Mouse (Mus musculus) midbrain, embryonic 15.5 days (tissue): ENCODE measurements around the gene Wdr4. TPM values are rescaled to one million over a fixed set of nuclear protein-coding genes. Genes with fewer than 3 reads are reported as not detected.

Source experiments
- ATAC-seq: fragments of 200-750 bp; cut with Nextera tagmentation; replicated peaks from 2 replicates; pipeline ENCODE4 v1.8.0; 2017; ENCODE audit warnings: moderate TSS enrichment
- H3K27ac ChIP-seq: fragments of 300-500 bp; sonication (generic); 2 replicates; pipeline ENCODE4 v1.5.1; 2015; ENCODE audit warnings: mild to moderate bottlenecking, inconsistent platforms
- H3K27me3 ChIP-seq: fragments of 300-500 bp; sonication (generic); replicated peaks from 2 replicates; pipeline ENCODE4 v1.6.1; 2015; ENCODE audit warnings: inconsistent platforms
- H3K36me3 ChIP-seq: fragments of 300-500 bp; sonication (generic); replicated peaks from 2 replicates; pipeline ENCODE4 v1.6.1; 2015; ENCODE audit warnings: inconsistent platforms
- H3K4me1 ChIP-seq: fragments of 300-500 bp; sonication (generic); 2 replicates; pipeline ENCODE4 v1.6.1; 2015; ENCODE audit warnings: inconsistent platforms
- H3K4me2 ChIP-seq: fragments of 300-500 bp; sonication (generic); 2 replicates; pipeline ENCODE4 v1.6.1; 2015; ENCODE audit warnings: inconsistent platforms, mild to moderate bottlenecking, moderate library complexity
- H3K4me3 ChIP-seq: fragments of 300-500 bp; sonication (generic); 2 replicates; pipeline ENCODE4 v1.5.1; 2015; ENCODE audit warnings: mild to moderate bottlenecking, inconsistent platforms
- H3K9ac ChIP-seq: fragments of 300-500 bp; sonication (generic); 2 replicates; pipeline ENCODE4 v1.6.1; 2015; ENCODE audit warnings: mild to moderate bottlenecking, inconsistent platforms
- H3K9me3 ChIP-seq: fragments of 300-500 bp; sonication (generic); 2 replicates; pipeline ENCODE4 v1.6.1; 2016; ENCODE audit warnings: inconsistent platforms
- WGBS: fragments of 180-500 bp; shearing (Covaris S2); methylation state at CpG from one replicate; pipeline ENCODE4 v1.1.7; 2015; ENCODE audit warnings: mixed read lengths; 5-methylcytosine and 5-hydroxymethylcytosine counted together
- microRNA-seq: library from miRNA; unstranded; fragments of <30 nt; microRNA quantifications from one replicate; pipeline ENCODE4, GENCODE M21; 2016
- polyA plus RNA-seq: library from polyadenylated mRNA; unstranded; fragments of >200 nt; fragmentation: Nextera tagmentation; extraction: Ambion mirVana; gene quantifications from 2 replicates; pipeline ENCODE4 v1.2.1, GENCODE M21; 2015

The Wdr4 gene
- polyA plus RNA-seq, 1 experiment from 2014 or later: 45.3 TPM

- no peak overlapping the region for H3K27ac ChIP-seq
- no peaks in the 10 kb centered on the region for H3K36me3 ChIP-seq
- no peak overlapping the region for H3K4me3 ChIP-seq
- no peaks in the 10 kb centered on the region for H3K9me3 ChIP-seq
- H3K27me3 ChIP-seq: no peaks in the 10 kb centered on the region
- no peak for ATAC-seq
- H3K9ac ChIP-seq: no peak overlapping the region
- 88% methylated on average over 2 of the region's 2 CpGs for WGBS
- H3K4me2 ChIP-seq: no peak overlapping the region
- peaks cover 15% of the 10 kb centered on the region for H3K4me1 ChIP-seq
Observed at GRCm38 (mm10) chr17:31452816-31453215, 67.0 kb downstream of the Wdr4 start.

- no peaks in the 10 kb centered on the region; the same call in 1 of the 2 replicates for H3K36me3 ChIP-seq
- H3K4me2 ChIP-seq: no peak overlapping the region
- no peak overlapping the region for H3K4me3 ChIP-seq
- H3K9me3 ChIP-seq: no peaks in the 10 kb centered on the region
- H3K27ac ChIP-seq: peak overlapping the region; percentile 68
- no peak overlapping the region for H3K9ac ChIP-seq
- peaks cover 15% of the 10 kb centered on the region for H3K4me1 ChIP-seq
- peak; percentile 73; the same call in 1 of the 2 replicates for ATAC-seq
- 34% methylated on average over 8 of the region's 8 CpGs for WGBS
- H3K27me3 ChIP-seq: no peaks in the 10 kb centered on the region
Observed at GRCm38 (mm10) chr17:31451179-31451708, 68.5 kb downstream of the Wdr4 start.

GRCm38 (mm10) chr17:31450206-31450605 lies 69.6 kb downstream of the Wdr4 start:
- WGBS: 75% methylated on average over 3 of the region's 3 CpGs
- no peaks in the 10 kb centered on the region; the same call in 1 of the 2 replicates for H3K36me3 ChIP-seq
- H3K9me3 ChIP-seq: no peaks in the 10 kb centered on the region
- peaks cover 15% of the 10 kb centered on the region for H3K4me1 ChIP-seq
- no peak overlapping the region for H3K9ac ChIP-seq
- H3K4me2 ChIP-seq: no peak overlapping the region
- H3K27ac ChIP-seq: peak overlapping the region; percentile 68; the same call in 1 of the 2 replicates
- no peak for ATAC-seq
- H3K27me3 ChIP-seq: no peaks in the 10 kb centered on the region
- no peak overlapping the region for H3K4me3 ChIP-seq

- no peak for ATAC-seq
- H3K27me3 ChIP-seq: no peaks in the 10 kb centered on the region
- no peak overlapping the region for H3K9ac ChIP-seq
- H3K9me3 ChIP-seq: no peaks in the 10 kb centered on the region
- H3K36me3 ChIP-seq: no peaks in the 10 kb centered on the region; the same call in 1 of the 2 replicates
- WGBS: 71% methylated on average over 1 of the region's 1 CpGs
- H3K4me1 ChIP-seq: peaks cover 15% of the 10 kb centered on the region
- H3K27ac ChIP-seq: no peak overlapping the region
- no peak overlapping the region for H3K4me2 ChIP-seq
- H3K4me3 ChIP-seq: no peak overlapping the region
Observed at GRCm38 (mm10) chr17:31448519-31448918, 71.3 kb downstream of the Wdr4 start.

- 81% methylated on average over 5 of the region's 5 CpGs for WGBS
- H3K27me3 ChIP-seq: no peaks in the 10 kb centered on the region
- peaks cover 15% of the 10 kb centered on the region for H3K4me1 ChIP-seq
- H3K36me3 ChIP-seq: no peaks in the 10 kb centered on the region; the same call in 1 of the 2 replicates
- no peak overlapping the region for H3K4me2 ChIP-seq
- no peak overlapping the region for H3K9ac ChIP-seq
- H3K4me3 ChIP-seq: no peak overlapping the region
- no peak for ATAC-seq
- H3K9me3 ChIP-seq: no peaks in the 10 kb centered on the region
- H3K27ac ChIP-seq: no peak overlapping the region
Observed at GRCm38 (mm10) chr17:31447766-31448165, 72.0 kb downstream of the Wdr4 start.

- H3K27ac ChIP-seq: no peak overlapping the region
- no peak overlapping the region for H3K4me3 ChIP-seq
- peaks cover 2% of the 10 kb centered on the region; the same call in 1 of the 2 replicates for H3K4me1 ChIP-seq
- no peak overlapping the region for H3K4me2 ChIP-seq
- no peak overlapping the region for H3K9ac ChIP-seq
- H3K27me3 ChIP-seq: no peaks in the 10 kb centered on the region
- H3K36me3 ChIP-seq: no peaks in the 10 kb centered on the region; the same call in 1 of the 2 replicates
- 65% methylated on average over 7 of the region's 7 CpGs for WGBS
- no peak for ATAC-seq
- no peaks in the 10 kb centered on the region for H3K9me3 ChIP-seq
Observed at GRCm38 (mm10) chr17:31445061-31445731, 74.6 kb downstream of the Wdr4 start.

Small RNA genes within 50 kb of the gene (microRNA-seq; reads per million reads assigned to microRNA genes)
- gene Gm24970: not detected

Other genes with a start within 250 kb of the Wdr4 start
- gene Rsph1, start 242.6 kb downstream of the Wdr4 start, polyA plus RNA-seq: 4.7 and 6.4 TPM in 2 replicates
- gene Slc37a1, start 233.2 kb downstream of the Wdr4 start, polyA plus RNA-seq: 12.8 and 13.4 TPM in 2 replicates
- 36.1 and 38.1 TPM in 2 replicates for gene Pde9a, start 133.8 kb downstream of the Wdr4 start, polyA plus RNA-seq
- gene Ndufv3, start 135 bp upstream of the Wdr4 start, polyA plus RNA-seq: 426 and 433 TPM in 2 replicates
- 21.0 and 21.6 TPM in 2 replicates for gene Pknox1, start 44.8 kb upstream of the Wdr4 start, polyA plus RNA-seq
- 5.2 and 5.9 TPM in 2 replicates for gene Cbs, start 117.3 kb upstream of the Wdr4 start, polyA plus RNA-seq
- 189 and 217 TPM in 2 replicates for gene U2af1, start 138.9 kb upstream of the Wdr4 start, polyA plus RNA-seq
- 0.33 and 0.39 TPM in 2 replicates for gene Cryaa, start 157.8 kb upstream of the Wdr4 start, polyA plus RNA-seq